Mouse (Mus musculus) embryonic facial prominence, embryonic 15.5 days (tissue): ENCODE measurements at regions not wholly inside any gene's neighbourhood (a gene's known extent, or its start where the extent isn't known, plus 50 kb on each side); places are given as distances from the start of the nearest gene placed in this dataset.

ENCODE experiments used
- ATAC-seq: fragments of 200-750 bp; cut with Nextera tagmentation; 2 replicates; pipeline ENCODE4 v1.8.0; 2017; ENCODE audit warnings: low read depth, moderate TSS enrichment; ENCODE audit not compliant: insufficient number of reproducible peaks, low FRiP score, low TSS enrichment
- H3K27ac ChIP-seq: fragments of 300-500 bp; sonication (generic); replicated peaks from 2 replicates; pipeline ENCODE4 v1.5.1; 2015; ENCODE audit warnings: mild to moderate bottlenecking, inconsistent platforms
- H3K27me3 ChIP-seq: fragments of 300-500 bp; sonication (generic); 2 replicates; pipeline ENCODE4 v1.6.1; 2015; ENCODE audit warnings: inconsistent platforms
- H3K36me3 ChIP-seq: fragments of 300-500 bp; sonication (generic); 2 replicates; pipeline ENCODE4 v1.6.1; 2015; ENCODE audit warnings: mild to moderate bottlenecking, inconsistent platforms
- H3K4me1 ChIP-seq: fragments of 300-500 bp; sonication (generic); 2 replicates; pipeline ENCODE4 v1.6.1; 2015; ENCODE audit warnings: inconsistent platforms
- H3K4me2 ChIP-seq: fragments of 300-500 bp; sonication (generic); replicated peaks from 2 replicates; pipeline ENCODE4 v1.6.1; 2015; ENCODE audit warnings: mild to moderate bottlenecking, inconsistent platforms
- H3K4me3 ChIP-seq: fragments of 300-500 bp; sonication (generic); replicated peaks from 2 replicates; pipeline ENCODE4 v1.5.1; 2015; ENCODE audit warnings: mild to moderate bottlenecking, inconsistent platforms
- H3K9ac ChIP-seq: fragments of 300-500 bp; sonication (generic); 2 replicates; pipeline ENCODE4 v1.6.1; 2015; ENCODE audit warnings: inconsistent platforms
- H3K9me3 ChIP-seq: fragments of 300-500 bp; sonication (generic); replicated peaks from 2 replicates; pipeline ENCODE4 v1.6.1; 2016; ENCODE audit warnings: inconsistent platforms
- WGBS: fragments of 180-500 bp; shearing (Covaris S2); methylation state at CpG from one replicate; pipeline ENCODE4 v1.1.7; 2015; 5-methylcytosine and 5-hydroxymethylcytosine counted together

DNA sequence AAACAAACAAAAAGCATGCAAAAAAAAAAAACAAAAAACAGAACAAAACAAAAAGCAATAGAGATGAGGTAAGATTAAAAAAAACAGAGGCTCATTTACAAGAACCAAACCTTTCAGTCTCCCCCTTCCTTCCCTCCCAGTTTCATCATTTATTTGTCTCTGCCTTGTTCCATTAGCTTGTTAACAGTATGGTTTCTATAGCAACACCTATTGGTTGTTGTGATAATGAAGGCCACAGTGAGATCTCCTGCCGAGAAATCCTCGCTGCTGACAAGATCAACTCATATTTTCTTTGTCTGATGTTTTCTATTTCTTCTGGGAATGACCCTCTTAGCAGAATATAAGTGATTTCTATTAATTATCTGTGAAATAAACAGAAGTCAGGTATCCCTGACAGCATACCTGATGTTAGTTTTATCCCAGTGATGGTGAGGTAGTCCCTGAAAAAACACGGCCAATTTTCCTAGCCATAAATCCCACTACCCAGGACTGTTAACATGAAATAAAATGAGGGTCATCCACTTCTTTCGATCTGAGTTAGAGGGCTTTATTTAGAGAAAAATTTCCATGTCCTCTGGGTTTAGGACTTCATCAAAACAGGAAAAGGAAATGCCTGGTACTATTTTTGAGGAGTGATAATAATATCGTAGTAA, 288.9 kb upstream of the Gm49339 start:
- no peaks in the 10 kb centered on the region for H3K9me3 ChIP-seq
- WGBS = 65% methylated on average over 5 of the region's 5 CpGs
- no peak for ATAC-seq
- H3K27ac ChIP-seq = no peak overlapping the region
- H3K4me2 ChIP-seq = no peak overlapping the region
- H3K27me3 ChIP-seq = no peaks in the 10 kb centered on the region
- no peak overlapping the region for H3K9ac ChIP-seq
- no peaks in the 10 kb centered on the region for H3K4me1 ChIP-seq
- H3K4me3 ChIP-seq = no peak overlapping the region
- H3K36me3 ChIP-seq = no peaks in the 10 kb centered on the region

DNA sequence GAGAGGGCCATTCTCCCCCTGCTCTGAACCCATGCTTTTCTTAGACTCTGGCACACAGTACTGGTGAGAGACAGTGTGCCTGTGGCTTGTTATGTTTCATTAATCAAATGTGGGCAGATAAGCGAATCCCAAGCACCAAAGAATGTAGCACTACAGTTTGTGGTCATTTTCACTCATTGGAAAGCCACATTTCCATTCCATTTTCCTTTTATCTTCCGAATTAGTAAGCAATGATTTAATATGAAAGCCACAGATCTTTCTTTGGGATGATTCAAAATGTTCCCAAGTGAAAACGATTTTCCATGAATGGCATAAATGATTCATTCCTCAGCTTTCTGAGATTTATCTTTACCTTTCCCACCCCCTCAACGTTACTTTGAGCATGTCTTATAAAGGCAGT, 260.9 kb upstream of the Gm49339 start:
- Histone ChIP-seq H3K4me3 (no peak overlapping the region), H3K9ac (no peak overlapping the region), H3K4me2 (no peak overlapping the region), H3K4me1 (no peaks in the 10 kb centered on the region), H3K27ac (no peak overlapping the region), H3K9me3 (no peaks in the 10 kb centered on the region), H3K36me3 (no peaks in the 10 kb centered on the region), H3K27me3 (no peaks in the 10 kb centered on the region)
- WGBS = 68% methylated on average over 4 of the region's 4 CpGs
- no peak for ATAC-seq

DNA sequence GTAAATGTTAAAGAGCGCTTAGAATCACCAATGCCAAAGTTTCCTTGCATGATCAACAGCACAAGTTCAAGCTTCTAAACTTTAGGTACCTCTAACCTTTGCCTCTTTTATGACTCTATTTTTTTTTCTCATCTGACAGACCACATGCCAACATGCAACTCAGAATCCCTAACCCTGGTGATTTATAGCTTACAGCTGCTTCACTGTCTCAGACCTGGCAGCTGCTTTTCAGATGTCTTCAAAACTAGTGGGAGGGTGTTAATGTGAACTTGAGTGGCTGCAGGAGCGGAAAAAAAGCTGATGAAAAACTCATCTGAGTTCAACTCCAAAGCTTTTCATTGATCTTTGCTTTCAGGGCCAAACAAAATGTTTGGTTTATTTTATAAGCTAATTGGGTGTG, 246.8 kb upstream of the Gm49339 start:
- 68% methylated on average over 2 of the region's 2 CpGs for WGBS
- no peak for ATAC-seq
- no peak overlapping the region for H3K9ac ChIP-seq
- H3K36me3 ChIP-seq = no peaks in the 10 kb centered on the region
- H3K4me1 ChIP-seq = no peaks in the 10 kb centered on the region
- no peaks in the 10 kb centered on the region for H3K27me3 ChIP-seq
- no peak overlapping the region for H3K4me3 ChIP-seq
- no peaks in the 10 kb centered on the region for H3K9me3 ChIP-seq
- no peak overlapping the region for H3K27ac ChIP-seq
- H3K4me2 ChIP-seq = no peak overlapping the region

DNA sequence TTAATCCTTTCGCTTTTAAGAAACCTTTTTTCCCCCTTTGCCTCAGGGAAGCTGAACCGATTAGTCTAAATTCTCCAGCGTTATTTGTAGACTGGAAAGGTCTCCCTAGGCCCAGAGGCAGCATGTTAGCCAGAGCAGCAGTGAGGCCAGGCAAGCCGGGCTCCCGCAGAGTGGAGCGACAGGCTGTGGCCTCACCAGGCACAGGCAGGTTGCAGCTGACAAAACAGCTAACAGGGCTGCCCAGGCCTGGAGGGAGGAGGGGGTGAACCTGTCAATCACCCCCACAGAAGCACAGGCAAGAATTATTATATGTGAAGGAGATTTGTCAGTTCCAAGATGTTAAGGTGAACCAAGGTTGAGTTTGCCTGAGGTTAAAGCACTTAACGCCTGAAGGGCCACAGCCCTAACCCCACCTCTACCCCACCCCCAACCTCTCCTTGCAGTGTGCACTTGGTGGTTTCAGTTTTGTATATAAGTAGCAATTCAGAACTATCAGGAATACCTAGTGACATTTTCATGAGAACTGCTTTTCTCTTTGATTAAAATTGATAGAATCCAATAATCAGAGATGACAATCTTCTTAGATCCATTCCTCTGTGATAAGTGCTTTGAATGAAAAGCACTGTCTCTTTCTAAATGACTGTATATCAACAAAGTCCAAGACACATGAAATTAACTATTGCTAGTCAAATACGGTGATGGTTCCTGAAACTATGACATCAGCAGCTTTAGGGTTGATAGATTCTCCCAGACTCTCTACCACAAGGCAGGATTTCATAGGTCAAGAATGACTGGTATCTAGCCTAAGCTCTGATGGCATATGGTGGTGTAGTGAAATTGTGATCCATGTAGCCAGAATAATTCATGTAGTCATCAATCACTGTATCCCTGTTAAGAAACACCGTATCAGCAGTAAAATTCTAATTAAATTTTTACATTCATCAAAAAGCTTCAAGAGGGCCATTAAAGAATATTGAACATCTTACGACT, 244.5 kb upstream of the Gm49339 start:
- Histone ChIP-seq H3K9ac (no peak overlapping the region), H3K4me1 (no peaks in the 10 kb centered on the region), H3K4me2 (no peak overlapping the region), H3K27ac (no peak overlapping the region), H3K4me3 (no peak overlapping the region), H3K36me3 (no peaks in the 10 kb centered on the region), H3K27me3 (no peaks in the 10 kb centered on the region), H3K9me3 (no peaks in the 10 kb centered on the region)
- WGBS = 32% methylated on average over 10 of the region's 10 CpGs
- ATAC-seq = no peak

DNA sequence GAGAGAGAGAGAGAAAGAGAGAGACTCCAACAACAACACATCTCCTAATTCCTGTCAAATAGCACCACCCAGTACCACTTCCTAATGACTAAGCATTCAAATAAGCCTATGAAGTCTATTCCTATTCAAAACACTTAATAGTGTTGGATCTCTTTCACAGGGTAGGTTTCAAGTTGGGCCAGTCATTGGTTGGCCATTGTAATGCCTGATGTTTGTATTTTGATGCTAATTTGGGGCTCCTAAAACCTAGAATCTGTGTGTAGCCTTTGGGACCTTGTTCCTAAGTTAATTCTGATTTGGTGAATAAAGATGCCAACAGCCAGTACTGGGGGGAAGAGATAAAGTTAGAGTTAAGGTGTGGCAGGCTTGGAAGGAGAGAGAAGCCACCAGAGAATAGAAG, 242.3 kb upstream of the Gm49339 start:
- Histone ChIP-seq H3K27ac (no peak overlapping the region), H3K36me3 (no peaks in the 10 kb centered on the region), H3K27me3 (no peaks in the 10 kb centered on the region), H3K4me3 (no peak overlapping the region), H3K9me3 (no peaks in the 10 kb centered on the region), H3K4me1 (no peaks in the 10 kb centered on the region), H3K9ac (no peak overlapping the region), H3K4me2 (no peak overlapping the region)
- no peak for ATAC-seq

DNA sequence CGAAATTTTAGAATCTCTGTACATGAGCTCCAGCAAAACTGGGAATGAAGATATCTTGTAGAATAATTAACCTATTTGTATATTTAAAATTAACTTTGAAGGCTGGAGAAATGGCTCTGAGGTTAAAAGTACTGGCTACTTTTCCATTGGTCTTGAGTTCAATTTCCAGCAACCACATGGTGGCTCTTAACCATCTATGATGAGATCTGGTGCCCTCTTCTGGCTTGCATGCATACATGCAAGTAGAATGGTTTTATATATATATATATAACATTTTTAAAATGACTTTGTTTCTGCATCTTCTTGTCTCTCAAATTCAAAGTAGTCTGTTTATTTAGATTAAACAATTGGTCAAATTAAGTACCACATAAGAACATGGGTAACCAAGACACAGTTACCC, 227.0 kb upstream of the Gm49339 start:
- H3K4me2 ChIP-seq = no peak overlapping the region
- H3K27me3 ChIP-seq = no peaks in the 10 kb centered on the region
- ATAC-seq = no peak
- no peaks in the 10 kb centered on the region for H3K4me1 ChIP-seq
- H3K4me3 ChIP-seq = no peak overlapping the region
- no peaks in the 10 kb centered on the region for H3K9me3 ChIP-seq
- H3K9ac ChIP-seq = no peak overlapping the region
- WGBS = 96% methylated on average over 1 of the region's 1 CpGs
- no peak overlapping the region for H3K27ac ChIP-seq
- no peaks in the 10 kb centered on the region for H3K36me3 ChIP-seq

DNA sequence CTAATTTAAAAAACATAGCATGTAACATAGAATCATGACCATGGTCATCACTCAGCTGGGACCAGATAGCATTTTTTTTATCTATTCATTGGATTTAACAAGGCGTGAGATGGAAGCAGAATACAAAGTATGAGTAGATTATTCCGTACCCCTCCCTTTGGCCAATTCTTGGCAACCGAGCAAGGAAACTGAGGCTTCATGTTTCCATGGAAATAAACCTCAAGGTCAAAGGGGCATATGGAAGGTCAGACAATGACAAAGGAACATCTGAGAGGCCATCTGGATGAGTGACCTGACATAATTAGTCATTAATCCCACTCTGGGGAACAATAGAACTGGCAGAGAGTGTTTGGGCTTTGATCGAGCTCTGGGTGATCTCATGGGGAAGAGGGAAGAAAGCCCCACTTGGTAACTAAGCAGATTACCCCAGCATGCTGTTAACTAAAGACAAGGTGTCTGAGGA, 222.8 kb upstream of the Gm49339 start:
- Histone ChIP-seq H3K27me3 (no peaks in the 10 kb centered on the region), H3K9ac (no peak overlapping the region), H3K36me3 (no peaks in the 10 kb centered on the region), H3K4me2 (no peak overlapping the region), H3K27ac (no peak overlapping the region), H3K4me3 (no peak overlapping the region), H3K4me1 (no peaks in the 10 kb centered on the region), H3K9me3 (no peaks in the 10 kb centered on the region)
- WGBS = 31% methylated on average over 4 of the region's 4 CpGs
- ATAC-seq = no peak

DNA sequence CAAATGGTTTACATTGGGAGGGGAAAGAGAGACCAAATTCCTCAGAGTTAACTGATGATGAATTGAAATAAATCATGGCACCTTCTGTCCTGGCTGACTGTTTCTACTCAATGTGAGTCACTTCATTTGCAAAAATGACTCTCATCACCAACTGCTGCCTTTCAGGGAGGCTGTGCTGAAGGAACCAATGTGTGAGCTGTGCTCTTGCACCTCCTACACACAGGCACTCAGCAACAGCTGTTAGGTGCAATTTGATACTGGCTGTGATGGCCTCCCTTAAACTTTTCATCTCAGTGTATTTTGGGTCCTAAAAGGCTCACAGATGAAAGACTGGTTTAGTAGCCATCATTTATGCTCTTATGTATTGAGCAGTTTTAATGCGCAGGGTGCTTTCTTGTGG, 209.0 kb upstream of the Gm49339 start:
- H3K4me1 ChIP-seq = no peaks in the 10 kb centered on the region
- H3K9ac ChIP-seq = no peak overlapping the region
- peak; percentile 51; the same call in 1 of the 2 replicates for ATAC-seq
- no peaks in the 10 kb centered on the region for H3K36me3 ChIP-seq
- H3K4me3 ChIP-seq = no peak overlapping the region
- H3K9me3 ChIP-seq = no peaks in the 10 kb centered on the region
- no peaks in the 10 kb centered on the region for H3K27me3 ChIP-seq
- no peak overlapping the region for H3K27ac ChIP-seq
- 76% methylated on average over 1 of the region's 1 CpGs for WGBS
- no peak overlapping the region for H3K4me2 ChIP-seq

DNA sequence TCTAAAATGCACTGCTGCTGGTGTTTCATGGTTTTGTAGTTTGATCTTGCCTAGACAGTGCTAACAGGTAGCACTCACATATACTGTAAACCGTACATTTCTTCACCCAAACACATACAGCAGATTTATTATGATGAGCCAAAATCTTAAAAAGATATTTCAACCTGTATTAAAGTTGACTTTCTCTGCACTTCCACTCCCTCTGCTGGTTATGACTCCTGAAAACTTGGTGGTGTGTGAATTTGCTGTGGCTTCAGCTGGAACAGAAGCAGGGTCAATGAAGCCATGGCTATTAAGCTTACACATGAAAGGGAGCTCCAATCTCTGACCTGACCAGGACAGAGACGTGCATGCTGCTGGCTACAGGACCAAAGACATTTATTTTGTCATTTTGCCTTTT, 202.2 kb upstream of the Gm49339 start:
- no peaks in the 10 kb centered on the region for H3K4me1 ChIP-seq
- no peak for ATAC-seq
- H3K9ac ChIP-seq = no peak overlapping the region
- H3K4me3 ChIP-seq = no peak overlapping the region
- H3K27ac ChIP-seq = no peak overlapping the region
- no peak overlapping the region for H3K4me2 ChIP-seq
- H3K27me3 ChIP-seq = no peaks in the 10 kb centered on the region
- WGBS = 61% methylated on average over 2 of the region's 2 CpGs
- H3K36me3 ChIP-seq = no peaks in the 10 kb centered on the region
- no peaks in the 10 kb centered on the region for H3K9me3 ChIP-seq

DNA sequence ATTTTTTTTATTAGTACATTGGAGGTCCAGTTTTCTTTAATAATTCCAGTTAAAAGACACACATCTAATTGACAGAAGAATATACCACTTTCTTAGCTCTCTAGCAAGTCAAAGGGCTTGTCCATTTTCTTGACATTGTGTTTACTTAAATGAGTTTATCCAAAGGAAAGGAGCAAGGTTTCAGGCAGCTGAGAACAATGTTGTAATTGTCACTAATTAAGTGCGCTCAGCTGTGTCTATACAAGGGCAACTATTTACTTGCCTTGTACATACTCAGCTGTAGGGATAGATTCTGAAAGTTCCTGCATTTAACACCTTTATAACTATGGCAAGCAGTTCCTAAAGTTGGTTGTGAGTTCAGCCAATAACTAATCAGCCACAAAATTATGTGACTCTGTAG, 198.0 kb upstream of the Gm49339 start:
- ATAC-seq = no peak

DNA sequence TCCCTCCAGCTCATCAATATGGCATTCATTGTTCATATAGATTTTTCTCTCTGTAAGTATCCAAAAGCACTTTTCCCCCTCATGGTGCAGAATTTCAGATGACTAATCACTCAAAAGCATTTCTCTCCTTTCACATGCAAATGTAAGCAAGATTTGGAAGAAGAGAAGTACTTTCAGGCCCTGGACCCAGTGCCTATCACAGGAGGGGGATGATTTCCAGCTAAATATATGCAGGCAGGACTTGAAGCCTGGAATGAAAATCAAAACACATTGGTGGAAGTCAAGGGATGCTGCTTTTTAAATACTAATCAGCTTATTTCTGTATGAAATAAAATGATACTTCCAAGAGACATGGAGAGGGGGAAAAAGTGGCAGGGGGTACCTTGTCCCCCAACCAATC, 195.9 kb upstream of the Gm49339 start:
- Histone ChIP-seq H3K4me3 (no peak overlapping the region), H3K4me2 (no peak overlapping the region), H3K9ac (no peak overlapping the region), H3K27me3 (no peaks in the 10 kb centered on the region), H3K4me1 (no peaks in the 10 kb centered on the region), H3K9me3 (no peaks in the 10 kb centered on the region), H3K27ac (no peak overlapping the region), H3K36me3 (no peaks in the 10 kb centered on the region)
- ATAC-seq = no peak

More for the DNA sequence above, 198.0 kb upstream of the Gm49339 start:
- Histone ChIP-seq H3K4me2 (no peak overlapping the region), H3K4me1 (no peaks in the 10 kb centered on the region), H3K36me3 (no peaks in the 10 kb centered on the region), H3K27ac (no peak overlapping the region), H3K4me3 (no peak overlapping the region), H3K27me3 (no peaks in the 10 kb centered on the region), H3K9me3 (no peaks in the 10 kb centered on the region), H3K9ac (no peak overlapping the region)
- 66% methylated on average over 1 of the region's 1 CpGs for WGBS
